Mouse (Mus musculus): ENCODE data around the gene Ptprh. TPM values are rescaled to one million over a fixed set of nuclear protein-coding genes. Genes with fewer than 3 reads are reported as not detected.

Ptprh gene
- polyA plus RNA-seq, 1 experiment, result 0.05 TPM

GRCm38 (mm10) chr7:4501558-4502397 lies 102.1 kb downstream of the Ptprh start, which contains the start of gene Ppp1r12c:
TSS of gene Ppp1r12c (minus strand) at chr7:4501680.
- no peak for DNase-seq (ENCODE audit: low read depth)

- DNase-seq (ENCODE audit: low read depth), result no peak
Measured at GRCm38 (mm10) chr7:4500892-4501471, 102.9 kb downstream of the Ptprh start.

GRCm38 (mm10) chr7:4499034-4499433 lies 104.8 kb downstream of the Ptprh start:
- DNase-seq (ENCODE audit: low read depth), result no peak

Other genes starting within 250 kb of the Ptprh start
- not detected in 2 replicates for gene Gp6, start 206.3 kb downstream of the Ptprh start, polyA plus RNA-seq (2012; rRNA removed)
- 16.0 and 17.4 TPM in 2 replicates for gene Rdh13, start 158.4 kb downstream of the Ptprh start, polyA plus RNA-seq (2012; rRNA removed)
- gene Eps8l1, start 143.4 kb downstream of the Ptprh start, polyA plus RNA-seq (2012; rRNA removed), result 9.1 and 11.3 TPM in 2 replicates
- gene Ppp1r12c, start 102.4 kb downstream of the Ptprh start, polyA plus RNA-seq (2012; rRNA removed), result 57.8 and 59.3 TPM in 2 replicates
- gene Tnnt1, start 87.7 kb downstream of the Ptprh start, polyA plus RNA-seq (2012; rRNA removed), result 4.9 and 8.0 TPM in 2 replicates
- gene Tnni3, start 79.8 kb downstream of the Ptprh start, polyA plus RNA-seq (2012; rRNA removed), result 2.5 and 5.1 TPM in 2 replicates
- 4.7 and 5.5 TPM in 2 replicates for gene Dnaaf3, start 71.6 kb downstream of the Ptprh start, polyA plus RNA-seq (2012; rRNA removed)
- gene Syt5, start 56.5 kb downstream of the Ptprh start, polyA plus RNA-seq (2012; rRNA removed), result 0.09 and 0.81 TPM in 2 replicates
- gene Tmem86b, start 27.4 kb upstream of the Ptprh start, polyA plus RNA-seq (2012; rRNA removed), result 13.0 and 16.5 TPM in 2 replicates
- gene Ppp6r1, start 55.0 kb upstream of the Ptprh start, polyA plus RNA-seq (2012; rRNA removed), result 120 and 134 TPM in 2 replicates
- gene Hspbp1, start 81.0 kb upstream of the Ptprh start, polyA plus RNA-seq (2012; rRNA removed), result 28.9 and 31.8 TPM in 2 replicates
- gene Brsk1, start 86.6 kb upstream of the Ptprh start, polyA plus RNA-seq (2012; rRNA removed), result 3.3 TPM in 2 replicates
- 0.89 and 1.2 TPM in 2 replicates for gene Tmem150b, start 121.2 kb upstream of the Ptprh start, polyA plus RNA-seq (2012; rRNA removed)
- gene Kmt5c, start 136.1 kb upstream of the Ptprh start, polyA plus RNA-seq (2012; rRNA removed), result 71.4 and 75.9 TPM in 2 replicates
- gene Cox6b2, start 149.1 kb upstream of the Ptprh start, polyA plus RNA-seq (2012; rRNA removed), result 36.7 and 37.2 TPM in 2 replicates
- 0.26 and 0.80 TPM in 2 replicates for gene Fam71e2, start 167.3 kb upstream of the Ptprh start, polyA plus RNA-seq (2012; rRNA removed)
- 0.34 and 0.55 TPM in 2 replicates for gene Il11, start 178.8 kb upstream of the Ptprh start, polyA plus RNA-seq (2012; rRNA removed)
- 0.54 and 1.2 TPM in 2 replicates for gene Tmem190, start 178.9 kb upstream of the Ptprh start, polyA plus RNA-seq (2012; rRNA removed)
- 26.4 and 45.7 TPM in 2 replicates for gene Tmem238, start 185.6 kb upstream of the Ptprh start, polyA plus RNA-seq (2012; rRNA removed)
- 262 and 263 TPM in 2 replicates for gene Rpl28, start 188.8 kb upstream of the Ptprh start, polyA plus RNA-seq (2012; rRNA removed)
- 229 and 251 TPM in 2 replicates for gene Ube2s, start 208.5 kb upstream of the Ptprh start, polyA plus RNA-seq (2012; rRNA removed)
- gene Shisa7, start 240.7 kb upstream of the Ptprh start, polyA plus RNA-seq (2012; rRNA removed), result 1.2 and 2.3 TPM in 2 replicates